Mouse (Mus musculus) lung, embryonic 15.5 days (tissue): Measurements from ENCODE around the gene BC048562. TPM values are rescaled to one million over a fixed set of nuclear protein-coding genes. Genes with fewer than 3 reads are reported as not detected.
A peak's percentile ranks its signal among the peaks of the same experiment; 100 is the strongest.

ENCODE experiments used
- ATAC-seq: fragments of 200-750 bp; cut with Nextera tagmentation; 2 replicates; pipeline ENCODE4 v1.8.0; 2017; ENCODE audit warnings: moderate number of reproducible peaks, borderline replicate concordance; ENCODE audit not compliant: low FRiP score, low TSS enrichment; ENCODE audit errors: extremely low read depth
- H3K27ac ChIP-seq: fragments of 300-500 bp; sonication (generic); 2 replicates; pipeline ENCODE4 v1.5.1; 2015; ENCODE audit warnings: moderate library complexity, mild to moderate bottlenecking, inconsistent platforms
- H3K27me3 ChIP-seq: fragments of 300-500 bp; sonication (generic); 2 replicates; pipeline ENCODE4 v1.6.1; 2015; ENCODE audit warnings: inconsistent platforms
- H3K36me3 ChIP-seq: fragments of 300-500 bp; sonication (generic); 2 replicates; pipeline ENCODE4 v1.6.1; 2015; ENCODE audit warnings: inconsistent platforms
- H3K4me1 ChIP-seq: fragments of 300-500 bp; sonication (generic); 2 replicates; pipeline ENCODE4 v1.6.1; 2015; ENCODE audit warnings: inconsistent platforms
- H3K4me2 ChIP-seq: fragments of 300-500 bp; sonication (generic); 2 replicates; pipeline ENCODE4 v1.6.1; 2015; ENCODE audit warnings: inconsistent platforms, mild to moderate bottlenecking, moderate library complexity
- H3K4me3 ChIP-seq: fragments of 300-500 bp; sonication (generic); 2 replicates; pipeline ENCODE4 v1.5.1; 2015; ENCODE audit warnings: mild to moderate bottlenecking, inconsistent platforms
- H3K9ac ChIP-seq: fragments of 300-500 bp; sonication (generic); 2 replicates; pipeline ENCODE4 v1.6.1; 2015; ENCODE audit warnings: inconsistent platforms
- H3K9me3 ChIP-seq: fragments of 300-500 bp; sonication (generic); 2 replicates; pipeline ENCODE4 v1.6.1; 2016; ENCODE audit warnings: inconsistent platforms
- WGBS: fragments of 180-500 bp; shearing (Covaris S2); methylation state at CpG from one replicate; pipeline ENCODE4 v1.1.7; 2015; 5-methylcytosine and 5-hydroxymethylcytosine counted together
- polyA plus RNA-seq: library from polyadenylated mRNA; unstranded; fragments of >200 nt; fragmentation: Nextera tagmentation; extraction: Ambion mirVana; gene quantifications from 2 replicates; pipeline ENCODE4 v1.2.1, GENCODE M21; 2015

BC048562 gene
- polyA plus RNA-seq, 1 experiment from 2014 or later, result not detected

GRCm38 (mm10) chr9:108411381-108411942, 24.8 kb upstream of the BC048562 start:
- whole genome bisulfite sequencing, result 75% methylated on average over 9 of the region's 9 CpGs
- no peak overlapping the region for H3K27ac ChIP-seq
- H3K4me2 ChIP-seq, result no peak overlapping the region
- no peak overlapping the region for H3K9ac ChIP-seq
- no peaks in the 10 kb centered on the region for H3K27me3 ChIP-seq
- no peaks in the 10 kb centered on the region for H3K36me3 ChIP-seq
- H3K9me3 ChIP-seq, result no peaks in the 10 kb centered on the region
- ATAC-seq, result no peak
- H3K4me3 ChIP-seq, result no peak overlapping the region
- no peaks in the 10 kb centered on the region for H3K4me1 ChIP-seq

DNA sequence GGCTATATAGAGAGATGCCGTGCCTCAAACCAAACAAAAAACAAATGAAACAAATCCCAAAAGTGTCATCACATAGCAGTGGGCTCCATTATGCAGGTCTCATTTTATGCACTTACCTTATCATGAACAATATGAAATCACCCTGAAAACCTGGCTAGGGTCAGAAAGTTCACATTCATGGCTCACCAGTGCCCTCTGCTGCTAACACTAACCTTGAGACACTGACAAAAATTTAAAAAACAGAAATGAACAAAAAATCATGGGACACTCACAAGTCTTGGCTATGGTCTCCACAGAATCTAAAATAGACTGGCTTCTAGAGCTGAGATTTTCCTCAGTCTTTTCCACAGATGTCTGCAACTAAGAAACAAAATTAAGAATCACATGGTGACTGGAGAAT, 24.1 kb upstream of the BC048562 start:
- no peaks in the 10 kb centered on the region for H3K27me3 ChIP-seq
- ATAC-seq, result no peak
- H3K4me3 ChIP-seq, result no peak overlapping the region
- no peak overlapping the region for H3K4me2 ChIP-seq
- no peak overlapping the region for H3K27ac ChIP-seq
- H3K4me1 ChIP-seq, result no peaks in the 10 kb centered on the region
- H3K9me3 ChIP-seq, result no peaks in the 10 kb centered on the region
- WGBS, result 79% methylated on average over 1 of the region's 1 CpGs
- H3K36me3 ChIP-seq, result no peaks in the 10 kb centered on the region
- H3K9ac ChIP-seq, result no peak overlapping the region

- no peak for ATAC-seq
- H3K4me1 ChIP-seq, result peaks cover 4% of the 10 kb centered on the region; the same call in 1 of the 2 replicates
- no peaks in the 10 kb centered on the region for H3K36me3 ChIP-seq
- H3K27ac ChIP-seq, result no peak within 1 kb of the TSS
- H3K4me2 ChIP-seq, result no peak within 1 kb of the TSS
- no peaks in the 10 kb centered on the region for H3K9me3 ChIP-seq
- H3K4me3 ChIP-seq, result no peak within 1 kb of the TSS
- no peaks in the 10 kb centered on the region for H3K27me3 ChIP-seq
- no peak within 1 kb of the TSS for H3K9ac ChIP-seq
Measured at GRCm38 (mm10) chr9:108428384-108428783, 7.9 kb upstream of the BC048562 start, which contains the start of gene Ccdc36. Gene Ccdc36, minus strand, starts transcription at chr9:108428484.

GRCm38 (mm10) chr9:108431431-108432067, 4.7 kb upstream of the BC048562 start:
- no peaks in the 10 kb centered on the region for H3K36me3 ChIP-seq
- peak; percentile 70; the same call in 1 of the 2 replicates for ATAC-seq
- 47% methylated on average over 32 of the region's 32 CpGs for WGBS
- peak overlapping the region; percentile 65 for H3K4me2 ChIP-seq
- 0 out of 2 replicates have a peak overlapping the region, but pooled peaks have one; percentile 30 for H3K9ac ChIP-seq
- no peaks in the 10 kb centered on the region for H3K27me3 ChIP-seq
- no peak overlapping the region for H3K27ac ChIP-seq
- no peaks in the 10 kb centered on the region for H3K9me3 ChIP-seq
- H3K4me1 ChIP-seq, result peaks cover 4% of the 10 kb centered on the region; the same call in 1 of the 2 replicates
- peak overlapping the region; percentile 39 for H3K4me3 ChIP-seq

DNA sequence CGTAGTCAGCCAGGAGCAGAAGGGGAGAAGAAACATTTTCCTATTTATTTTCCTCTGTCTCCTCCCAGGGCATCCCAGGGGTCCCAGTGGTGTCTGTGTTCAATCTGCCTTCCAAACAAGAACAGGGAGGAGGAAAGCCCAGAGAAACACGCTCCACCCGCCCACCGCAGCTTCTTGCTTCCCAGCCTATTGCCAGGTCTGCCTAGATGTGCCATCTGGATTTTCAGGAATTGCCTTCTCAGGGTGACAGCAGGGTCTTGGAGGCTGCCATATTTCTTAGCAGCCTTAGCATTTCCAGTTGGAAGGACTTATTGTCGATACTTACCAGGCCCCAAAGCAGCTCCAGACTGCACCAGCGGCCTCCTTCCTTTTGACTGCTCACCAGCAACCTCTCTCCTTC, 2.9 kb downstream of the BC048562 start:
- Histone ChIP-seq H3K4me3 (no peak overlapping the region), H3K4me1 (peaks cover 25% of the 10 kb centered on the region), H3K9me3 (no peaks in the 10 kb centered on the region), H3K4me2 (no peak overlapping the region), H3K9ac (no peak overlapping the region), H3K36me3 (no peaks in the 10 kb centered on the region), H3K27me3 (no peaks in the 10 kb centered on the region), H3K27ac (no peak overlapping the region)
- ATAC-seq, result no peak
- WGBS, result 83% methylated on average over 6 of the region's 6 CpGs

GRCm38 (mm10) chr9:108440485-108440884, 4.2 kb downstream of the BC048562 start:
- H3K27ac ChIP-seq, result peak overlapping the region; percentile 17; the same call in 1 of the 2 replicates
- H3K9ac ChIP-seq, result no peak overlapping the region
- 58% methylated on average over 5 of the region's 5 CpGs for WGBS

DNA sequence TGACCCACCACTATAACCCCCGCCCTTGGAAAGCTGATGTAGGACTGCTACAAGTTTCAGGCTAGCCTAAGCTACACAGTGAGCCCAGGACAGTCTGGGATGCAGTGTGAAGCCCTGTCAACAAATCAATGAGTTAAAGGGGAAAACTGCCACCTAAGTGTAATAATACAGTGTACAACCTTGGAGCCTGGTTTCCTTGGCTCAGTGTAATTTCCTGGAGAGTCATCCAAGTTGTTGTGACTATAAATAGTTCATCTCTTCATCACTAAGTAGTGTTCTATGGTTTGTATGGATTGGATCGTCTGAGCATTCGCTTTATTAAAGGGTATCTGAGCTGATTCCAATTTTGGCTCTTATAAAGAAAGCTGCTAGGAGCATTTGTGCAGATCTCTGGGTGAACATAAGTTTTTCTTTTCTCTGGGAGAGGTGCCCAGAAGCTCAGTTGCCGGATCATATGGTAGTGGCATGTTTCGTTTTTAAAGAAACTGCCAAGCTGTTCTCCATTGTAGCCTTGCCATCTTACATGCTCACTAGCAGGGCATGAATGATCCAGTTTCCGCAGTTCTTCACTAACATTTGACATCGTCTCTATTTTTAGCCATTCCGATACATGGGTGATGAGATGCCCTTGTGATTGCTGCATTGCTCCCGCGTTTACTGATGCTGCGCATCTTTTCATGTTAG, 5.1 kb downstream of the BC048562 start:
- no peak overlapping the region for H3K9ac ChIP-seq
- 80% methylated on average over 11 of the region's 11 CpGs for whole genome bisulfite sequencing
- H3K4me1 ChIP-seq, result peaks cover 26% of the 10 kb centered on the region
- no peaks in the 10 kb centered on the region for H3K36me3 ChIP-seq
- H3K9me3 ChIP-seq, result no peaks in the 10 kb centered on the region
- H3K27ac ChIP-seq, result no peak overlapping the region
- H3K27me3 ChIP-seq, result no peaks in the 10 kb centered on the region
- no peak overlapping the region for H3K4me2 ChIP-seq
- no peak overlapping the region for H3K4me3 ChIP-seq
- peak; percentile 17; the same call in 1 of the 2 replicates for ATAC-seq

More at GRCm38 (mm10) chr9:108440485-108440884, 4.2 kb downstream of the BC048562 start:
- Histone ChIP-seq H3K36me3 (no peaks in the 10 kb centered on the region), H3K4me1 (peaks cover 26% of the 10 kb centered on the region), H3K27me3 (no peaks in the 10 kb centered on the region), H3K4me2 (no peak overlapping the region), H3K9me3 (no peaks in the 10 kb centered on the region), H3K4me3 (no peak overlapping the region)
- no peak for ATAC-seq

DNA sequence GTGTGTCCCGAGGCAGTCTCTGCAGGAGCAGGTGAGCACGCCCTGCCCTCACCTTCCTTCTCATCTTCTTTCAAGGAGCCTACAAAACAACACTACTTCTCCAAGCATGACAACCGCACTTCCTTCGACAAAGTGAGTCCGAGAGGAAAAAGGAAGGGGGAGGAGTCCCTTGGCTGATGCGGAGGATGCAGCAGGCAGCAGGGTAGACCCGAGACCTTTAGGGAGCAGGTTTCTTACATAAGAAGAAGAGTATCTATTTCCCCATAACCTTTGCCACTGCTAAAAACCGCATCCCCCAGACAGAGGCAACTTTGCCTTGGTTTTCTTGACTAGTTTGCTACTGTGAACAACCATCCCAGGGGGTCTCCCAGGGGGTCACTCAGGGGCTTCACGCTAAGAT, 8.8 kb downstream of the BC048562 start:
- WGBS, result 64% methylated on average over 9 of the region's 9 CpGs
- Histone ChIP-seq H3K4me3 (no peak overlapping the region), H3K27ac (no peak overlapping the region), H3K4me1 (peaks cover 31% of the 10 kb centered on the region), H3K4me2 (no peak overlapping the region), H3K9ac (no peak overlapping the region), H3K9me3 (no peaks in the 10 kb centered on the region), H3K27me3 (no peaks in the 10 kb centered on the region), H3K36me3 (peaks cover 17% of the 10 kb centered on the region)
- no peak for ATAC-seq

GRCm38 (mm10) chr9:108449860-108450259, 13.6 kb downstream of the BC048562 start:
- no peak overlapping the region for H3K4me3 ChIP-seq
- no peaks in the 10 kb centered on the region for H3K27me3 ChIP-seq
- peaks cover 19% of the 10 kb centered on the region for H3K36me3 ChIP-seq
- no peaks in the 10 kb centered on the region for H3K9me3 ChIP-seq
- peak overlapping the region; percentile 98 for H3K4me2 ChIP-seq
- WGBS, result 50% methylated on average over 4 of the region's 4 CpGs
- H3K9ac ChIP-seq, result peak overlapping the region; percentile 4; the same call in 1 of the 2 replicates
- ATAC-seq, result 0 out of 2 replicates have a peak, but pooled peaks have one; percentile 2
- H3K27ac ChIP-seq, result peak overlapping the region; percentile 80
- peaks cover 43% of the 10 kb centered on the region for H3K4me1 ChIP-seq

- Histone ChIP-seq H3K27me3 (no peaks in the 10 kb centered on the region), H3K4me3 (peak overlapping the region; percentile 66), H3K4me2 (peak overlapping the region; percentile 98), H3K36me3 (peaks cover 19% of the 10 kb centered on the region), H3K9ac (peak overlapping the region; percentile 8; the same call in 1 of the 2 replicates), H3K4me1 (peaks cover 43% of the 10 kb centered on the region), H3K27ac (peak overlapping the region; percentile 80), H3K9me3 (no peaks in the 10 kb centered on the region)
- WGBS, result 51% methylated on average over 21 of the region's 21 CpGs
- ATAC-seq, result peak; percentile 24
Measured at GRCm38 (mm10) chr9:108450292-108451169, 14.2 kb downstream of the BC048562 start.

- ATAC-seq, result no peak
- Histone ChIP-seq H3K9me3 (no peaks in the 10 kb centered on the region), H3K4me2 (peak overlapping the region; percentile 98), H3K27ac (peak overlapping the region; percentile 80), H3K27me3 (no peaks in the 10 kb centered on the region), H3K36me3 (peaks cover 19% of the 10 kb centered on the region), H3K4me1 (peaks cover 43% of the 10 kb centered on the region), H3K4me3 (peak overlapping the region; percentile 66), H3K9ac (no peak overlapping the region)
- WGBS, result 75% methylated on average over 6 of the region's 6 CpGs
Measured at GRCm38 (mm10) chr9:108451170-108451493, 14.8 kb downstream of the BC048562 start.
